Mouse (Mus musculus) regulatory T cell (primary cell): ENCODE results near the gene Ap1b1.

Experiments
- in situ Hi-C: fragments of 300-600 bp; cut with MboI, MseI; formaldehyde crosslinking; loops from one replicate; pipeline ENCODE4 v1.15.1; 2025; ENCODE audit warnings: high pct_unique_total_duplicates

Ap1b1 gene

GRCm38 (mm10) chr11:5032706-5033105, 46.1 kb downstream of the Ap1b1 start:
- in situ Hi-C loops = no loop called here

- in situ Hi-C loops = no loop called here
These were observed 46.5 kb downstream of the Ap1b1 start for GRCm38 (mm10) chr11:5033136-5033535.

DNA sequence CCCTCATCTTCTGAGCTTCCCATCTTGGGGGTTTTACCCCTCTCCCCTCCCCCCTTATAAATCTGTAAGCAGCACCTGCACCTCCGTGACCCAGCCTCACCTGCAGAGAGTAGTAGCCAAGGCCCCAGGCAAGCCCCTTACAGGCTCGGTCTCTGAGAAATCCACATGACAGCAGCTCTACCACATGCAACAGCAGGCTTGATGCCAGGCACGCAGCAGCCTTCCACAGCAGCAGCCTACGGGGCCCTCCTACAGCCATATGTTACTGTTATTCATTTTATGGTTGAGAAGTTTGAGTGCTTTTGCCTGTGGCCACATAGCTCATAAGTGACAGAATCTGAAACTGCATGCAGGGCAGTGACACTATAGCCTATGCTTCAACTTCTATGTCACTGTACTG, 48.8 kb downstream of the Ap1b1 start:
- in situ Hi-C loops = no loop called here

- in situ Hi-C loops = no loop called here
These were observed 50.7 kb downstream of the Ap1b1 start for GRCm38 (mm10) chr11:5037146-5037854.

DNA sequence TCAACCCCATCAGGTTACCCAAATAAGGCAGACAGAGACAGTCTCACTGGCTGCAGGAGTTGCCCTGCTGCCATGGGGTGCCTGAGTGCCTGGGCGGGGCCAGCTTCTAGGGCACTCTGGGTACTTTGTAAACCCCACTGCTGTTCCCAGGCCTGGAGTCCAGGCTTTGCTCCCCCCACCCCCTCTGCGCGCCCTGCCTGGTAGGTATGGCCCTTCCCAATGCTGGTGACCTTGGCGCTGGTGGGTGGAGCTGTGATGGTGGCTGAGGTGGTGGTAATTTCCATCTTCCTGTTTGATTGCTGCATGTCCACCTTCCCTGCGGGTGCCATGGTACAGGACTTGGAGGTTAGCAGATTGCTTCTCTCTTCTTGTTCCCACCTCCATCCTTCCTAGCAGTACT, 54.0 kb downstream of the Ap1b1 start:
- in situ Hi-C loops = no loop called here

- in situ Hi-C loops = no loop called here
These were observed 54.6 kb downstream of the Ap1b1 start for GRCm38 (mm10) chr11:5041144-5041780.

GRCm38 (mm10) chr11:5042645-5043381, 56.2 kb downstream of the Ap1b1 start:
- in situ Hi-C loops = no loop called here

- in situ Hi-C loops = no loop called here
These were observed 59.8 kb downstream of the Ap1b1 start for GRCm38 (mm10) chr11:5046321-5046926.

DNA sequence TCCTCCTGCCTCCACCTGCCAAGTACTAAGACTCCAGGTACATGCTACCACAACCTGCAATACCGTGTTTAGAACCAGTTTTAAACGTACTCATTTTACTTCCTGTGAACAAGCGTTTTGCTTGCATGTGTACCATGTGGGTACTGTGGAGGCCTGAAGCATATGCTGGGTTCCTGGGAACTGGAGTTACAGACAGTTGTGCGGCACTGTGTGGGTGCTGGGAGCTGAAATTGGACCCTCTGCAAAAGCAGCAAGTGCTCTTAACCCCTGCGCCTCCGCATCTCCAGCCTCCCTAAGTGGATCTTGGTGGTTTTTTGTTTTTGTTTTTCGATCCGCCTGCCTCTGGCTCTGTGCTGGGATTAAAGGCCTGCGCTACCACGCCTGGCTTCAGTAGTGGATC, 65.0 kb downstream of the Ap1b1 start:
- in situ Hi-C loops = no loop called here

GRCm38 (mm10) chr11:5052200-5052854, 65.7 kb downstream of the Ap1b1 start:
- in situ Hi-C loops = no loop called here

GRCm38 (mm10) chr11:5054151-5054550, 67.5 kb downstream of the Ap1b1 start:
- in situ Hi-C loops = no loop called here

DNA sequence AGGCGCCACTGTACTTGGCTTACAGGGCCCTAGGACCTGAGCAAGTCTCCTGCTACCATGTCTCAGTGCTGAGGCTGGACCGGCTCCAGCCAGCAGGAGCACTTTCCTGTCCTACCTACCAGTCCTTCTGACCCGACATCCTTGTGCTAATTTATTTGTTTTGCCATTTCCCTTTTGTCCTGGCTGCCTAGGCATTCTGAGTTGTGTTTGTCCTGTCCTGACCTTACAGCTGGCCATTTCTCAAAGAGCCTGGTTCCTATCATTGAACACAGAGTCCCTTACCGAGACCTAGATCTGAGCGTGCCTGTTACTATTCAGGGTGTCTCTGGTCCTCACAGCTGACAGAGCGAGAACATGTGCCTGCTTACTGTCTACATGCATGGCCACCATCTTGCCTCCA, 68.2 kb downstream of the Ap1b1 start:
- in situ Hi-C loops = no loop called here

- in situ Hi-C loops = no loop called here
These were observed 69.6 kb downstream of the Ap1b1 start for GRCm38 (mm10) chr11:5055945-5056938.

- in situ Hi-C loops = no loop called here
These were observed 70.4 kb downstream of the Ap1b1 start for GRCm38 (mm10) chr11:5057064-5057463.

- in situ Hi-C loops = no loop called here
These were observed 70.9 kb downstream of the Ap1b1 start for GRCm38 (mm10) chr11:5057541-5057855.

- in situ Hi-C loops = no loop called here
These were observed 71.4 kb downstream of the Ap1b1 start, which contains the start of gene Rasl10a for GRCm38 (mm10) chr11:5057856-5058641. TSS of gene Rasl10a (plus strand) at chr11:5058128.

GRCm38 (mm10) chr11:5058783-5059182, 72.2 kb downstream of the Ap1b1 start:
- in situ Hi-C loops = no loop called here

GRCm38 (mm10) chr11:5059230-5059629, 72.6 kb downstream of the Ap1b1 start:
- in situ Hi-C loops = no loop called here

DNA sequence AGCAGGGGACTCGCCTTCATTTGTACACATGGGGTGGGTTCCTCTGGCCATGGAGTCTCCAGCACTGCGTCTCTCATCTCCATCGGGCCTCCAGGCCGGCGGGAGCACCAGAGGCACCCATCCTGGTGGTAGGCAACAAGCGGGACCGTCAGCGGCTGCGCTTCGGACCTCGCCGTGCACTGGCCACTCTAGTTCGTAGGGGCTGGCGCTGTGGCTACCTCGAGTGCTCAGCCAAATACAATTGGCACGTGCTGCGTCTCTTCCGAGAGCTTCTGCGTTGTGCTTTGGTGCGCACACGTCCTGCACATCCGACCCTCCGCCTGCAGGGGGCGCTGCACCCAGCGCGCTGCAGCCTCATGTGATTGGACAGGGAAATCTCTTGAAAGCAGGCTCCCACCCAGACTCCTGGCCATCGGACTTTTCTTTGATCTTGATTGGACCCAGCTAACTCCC, 73.1 kb downstream of the Ap1b1 start:
- in situ Hi-C loops = no loop called here
